Comparison of ENCODE assay signal across 8 mouse cellular contexts in the genomic region with DNA sequence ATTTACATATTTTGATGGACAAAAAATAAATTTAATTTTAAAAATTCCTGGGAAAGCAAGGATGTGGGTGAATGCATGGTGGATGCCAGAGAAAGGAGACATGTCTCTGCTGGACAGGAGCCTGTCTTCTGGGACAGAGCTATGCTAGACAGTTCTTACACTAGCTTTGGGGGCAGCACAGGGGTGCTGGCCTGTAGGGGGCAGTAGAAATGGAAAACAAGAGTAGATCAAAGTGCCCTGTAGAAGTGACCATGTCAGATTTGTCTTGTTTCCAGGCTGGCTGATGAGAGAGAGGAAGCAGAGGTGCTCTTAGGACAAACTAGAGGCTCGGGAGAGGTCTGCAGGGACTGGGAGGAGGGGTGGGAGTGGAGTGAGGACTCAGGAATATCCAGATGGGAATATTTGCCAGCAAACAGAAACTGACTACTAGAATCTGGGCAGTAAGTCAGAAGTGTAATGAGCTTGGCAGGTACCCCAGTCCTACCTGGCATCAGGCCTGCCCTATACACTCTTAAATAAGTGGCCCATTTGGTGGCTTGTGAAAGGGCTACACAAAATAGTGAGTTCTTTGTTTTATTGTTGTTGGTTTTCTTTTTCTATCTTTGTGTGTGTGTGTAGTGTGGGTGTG.
DNase-seq lines count a peak whose midpoint lies in the region; ATAC-seq and TF ChIP-seq lines count a peak whose summit lies in the region.

No protein-coding gene starts in this region.

- H3K4me1 ChIP-seq in liver, postnatal 0 days (ENCODE audit: insufficient read depth): no peaks in the 10 kb centered on the region
- H3K4me1 ChIP-seq in liver, embryonic 11.5 days (replicated peaks; ENCODE audit: control insufficient read depth, insufficient read depth, low read length): no peaks in the 10 kb centered on the region
- no peaks in the 10 kb centered on the region for H3K4me1 ChIP-seq in midbrain, embryonic 13.5 days (replicated peaks)

- intact Hi-C loops in heart, postnatal 14 days (cut with DNase I): no loop called here

- no peak overlapping the region for H3K9ac ChIP-seq in liver, postnatal 0 days (replicated peaks)
- H3K9ac ChIP-seq in liver, embryonic 11.5 days (ENCODE audit: low read depth, low read length): no peak overlapping the region
- H3K9ac ChIP-seq in midbrain, embryonic 13.5 days (replicated peaks): no peak overlapping the region

- no peak overlapping the region for H3K4me2 ChIP-seq in liver, postnatal 0 days (ENCODE audit: low read depth, low read length)
- no peak overlapping the region for H3K4me2 ChIP-seq in liver, embryonic 11.5 days
- no peak overlapping the region for H3K4me2 ChIP-seq in midbrain, embryonic 13.5 days (replicated peaks)

- ATAC-seq in liver, postnatal 0 days: no peak
- no peak for ATAC-seq in liver, embryonic 11.5 days (replicated peaks; ENCODE audit: low FRiP score)
- ATAC-seq in midbrain, embryonic 13.5 days: no peak

- H3K36me3 ChIP-seq in liver, postnatal 0 days (replicated peaks; ENCODE audit: insufficient read depth, low read length): no peaks in the 10 kb centered on the region
- H3K36me3 ChIP-seq in liver, embryonic 11.5 days (ENCODE audit: control insufficient read depth, insufficient read depth, low read length): no peaks in the 10 kb centered on the region
- no peaks in the 10 kb centered on the region for H3K36me3 ChIP-seq in midbrain, embryonic 13.5 days

- H3K27me3 ChIP-seq in liver, postnatal 0 days (ENCODE audit: insufficient read depth, low read length): no peaks in the 10 kb centered on the region; the same call in 1 of the 2 replicates
- no peaks in the 10 kb centered on the region for H3K27me3 ChIP-seq in liver, embryonic 11.5 days (replicated peaks; ENCODE audit: control insufficient read depth, insufficient read depth, low read length)
- no peaks in the 10 kb centered on the region for H3K27me3 ChIP-seq in midbrain, embryonic 13.5 days

- DNase-seq in adrenal gland, adult (ENCODE audit: inconsistent age in 2 of 2, low spot score in 1 of 2): peak; percentile 15 to 69
- no peak for DNase-seq in adrenal gland, postnatal 4 days (ENCODE audit: low spot score in 2 of 2)
- DNase-seq in liver, postnatal 0 days: peak; percentile 18
- DNase-seq in liver, embryonic 11.5 days (ENCODE audit: low spot score): no peak
- peak; percentile 82 to 87 for DNase-seq in cerebellum, postnatal 25 days
- peak; percentile 28 to 51 for DNase-seq in heart, postnatal 14 days
- DNase-seq in natural killer cell, adult 2 months (ENCODE audit: low spot score in 2 of 2): peak; percentile 26 to 36

- no peak for TF ChIP-seq EP300 in liver, postnatal 0 days (IDR thresholded peaks at IDR 0.05; ENCODE audit: low read depth)

- 52% methylated on average over 1 of the region's 1 CpGs for WGBS in liver, postnatal 0 days (ENCODE audit: insufficient replicate concordance)
- 53% methylated on average over 1 of the region's 1 CpGs for WGBS in liver, embryonic 11.5 days
- WGBS in midbrain, embryonic 13.5 days: 73% methylated on average over 1 of the region's 1 CpGs

- H3K27ac ChIP-seq in liver, postnatal 0 days (ENCODE audit: low read depth): no peak overlapping the region
- H3K27ac ChIP-seq in liver, embryonic 11.5 days (ENCODE audit: low read depth, low read length): no peak overlapping the region
- no peak overlapping the region for H3K27ac ChIP-seq in midbrain, embryonic 13.5 days

- H3K9me3 ChIP-seq in liver, postnatal 0 days (ENCODE audit: low read length): no peaks in the 10 kb centered on the region
- H3K9me3 ChIP-seq in liver, embryonic 11.5 days (ENCODE audit: control insufficient read depth, low read length): no peaks in the 10 kb centered on the region
- H3K9me3 ChIP-seq in midbrain, embryonic 13.5 days: no peaks in the 10 kb centered on the region

- no peak overlapping the region for H3K4me3 ChIP-seq in liver, postnatal 0 days (ENCODE audit: low read depth, low read length)
- no peak overlapping the region for H3K4me3 ChIP-seq in liver, embryonic 11.5 days (ENCODE audit: low read depth, low read length)
- H3K4me3 ChIP-seq in midbrain, embryonic 13.5 days (replicated peaks): no peak overlapping the region

- peak; percentile 52 for TF ChIP-seq CTCF in liver, postnatal 0 days (IDR thresholded peaks at IDR 0.05; ENCODE audit: low read depth)

Comparison
In these comparisons a context has a peak if more than half of its experiments do, and no peak if none do; other contexts are left out.
1. DNase-seq: peak in adrenal gland, adult (2 of 2), liver, postnatal 0 days (single experiment), cerebellum, postnatal 25 days (2 of 2), heart, postnatal 14 days (2 of 2) and natural killer cell, adult 2 months (2 of 2); none in adrenal gland, postnatal 4 days (0 of 2) and liver, embryonic 11.5 days (single experiment).